Mouse (Mus musculus) inflammation-experienced regulatory T-cells, adult 6 months (primary cell): ENCODE measurements around the gene Camta2. TPM values are rescaled to one million over a fixed set of nuclear protein-coding genes. Genes with fewer than 3 reads are reported as not detected.

Experiments used
- ATAC-seq: one replicate; pipeline ENCODE4 v1.8.0; 2017
- polyA plus RNA-seq, 3 experiments: library from polyadenylated mRNA; unstranded; fragments of 100-300 nt; shearing (Covaris generic); gene quantifications; one replicate each; pipeline ENCODE4 v1.2.1; 2017

Gene Camta2
- polyA plus RNA-seq = 10 to 100 TPM; 11.5 to 17.1 (median 12.8) TPM

DNA sequence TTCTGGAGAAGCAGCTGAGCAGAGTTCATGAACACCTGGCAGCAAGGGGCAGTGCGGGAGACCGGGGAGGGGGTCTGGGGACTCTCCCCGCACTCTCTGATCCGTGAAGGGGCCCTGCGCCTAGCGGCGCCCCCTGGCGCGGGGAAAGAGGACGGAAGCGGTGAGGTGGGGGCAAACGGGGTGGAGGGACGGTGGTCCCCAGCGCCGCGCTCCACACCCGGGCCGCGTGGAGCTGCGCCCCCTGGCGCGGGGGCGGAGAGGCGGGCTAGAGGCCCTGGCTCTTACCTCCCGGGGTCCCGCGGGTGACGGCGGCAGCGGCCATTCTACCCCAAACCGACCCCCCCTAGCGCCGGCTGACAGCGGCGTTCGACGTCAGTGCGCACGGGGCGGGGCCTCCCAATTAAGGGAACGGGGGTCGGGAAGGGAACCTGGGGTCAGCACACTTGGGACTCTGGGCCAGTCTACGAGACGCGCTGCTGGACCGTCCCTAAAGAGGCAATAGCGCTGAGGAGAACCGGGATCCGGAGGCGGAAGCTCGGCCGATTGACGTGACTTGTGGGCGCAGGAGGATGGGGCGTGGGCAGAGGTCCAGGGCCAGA, at the start of gene Camta2:
Gene Camta2 (minus strand): TSS at position 505 of the 599 bp plus-strand sequence.
- ATAC-seq = peak; percentile 80

DNA sequence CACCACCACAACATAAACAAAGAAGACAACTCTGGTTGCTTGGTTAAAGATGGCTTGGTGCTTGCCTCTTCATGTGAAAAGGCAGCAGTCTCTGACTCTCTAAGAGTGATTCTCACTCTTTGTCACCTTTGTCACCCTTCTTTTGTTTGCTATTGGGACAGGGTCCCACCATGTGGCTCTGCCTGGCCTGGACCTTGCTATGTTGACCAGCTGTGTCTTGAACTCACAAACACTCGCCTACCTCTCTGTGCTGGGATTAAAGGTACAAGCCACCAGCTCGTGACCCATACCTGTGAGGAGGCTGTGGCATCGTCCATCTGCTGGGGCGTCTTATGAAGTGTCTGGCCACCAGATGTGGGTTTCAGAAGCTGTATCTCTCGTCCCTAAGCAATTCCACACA, 45.4 kb upstream of the Camta2 start:
- ATAC-seq = no peak

GRCm38 (mm10) chr11:70731178-70731577, 43.3 kb upstream of the Camta2 start:
- ATAC-seq = no peak

DNA sequence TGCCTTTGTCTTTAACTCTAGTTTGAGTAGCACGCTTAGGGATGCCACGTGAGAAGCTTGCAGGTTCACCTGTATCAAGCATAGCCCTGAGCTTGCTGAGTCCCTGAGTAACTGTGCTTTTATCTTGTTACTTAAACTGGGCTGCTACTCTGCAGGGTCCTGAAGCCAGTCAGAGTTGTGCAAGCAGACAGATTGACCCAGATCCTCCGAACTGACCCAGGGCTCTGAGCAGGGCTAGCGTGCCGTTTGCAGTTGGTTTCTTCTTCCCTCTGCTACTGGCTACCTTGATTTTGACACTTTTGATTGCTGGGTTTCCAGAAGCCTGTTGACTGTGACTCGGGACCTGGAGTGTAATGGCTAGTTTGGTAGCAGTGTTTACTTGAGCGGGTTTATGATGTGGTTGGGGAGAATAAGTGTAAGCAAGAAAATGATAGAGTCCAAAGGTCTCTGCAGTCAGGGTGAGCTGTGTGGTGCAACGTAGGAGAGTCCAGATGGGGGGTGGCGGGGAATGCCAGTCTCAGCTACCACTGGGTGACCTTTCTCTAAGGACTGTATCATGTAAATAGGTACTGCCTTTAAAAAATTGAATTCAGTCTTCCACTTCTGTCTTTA, 42.6 kb upstream of the Camta2 start:
- no peak for ATAC-seq

DNA sequence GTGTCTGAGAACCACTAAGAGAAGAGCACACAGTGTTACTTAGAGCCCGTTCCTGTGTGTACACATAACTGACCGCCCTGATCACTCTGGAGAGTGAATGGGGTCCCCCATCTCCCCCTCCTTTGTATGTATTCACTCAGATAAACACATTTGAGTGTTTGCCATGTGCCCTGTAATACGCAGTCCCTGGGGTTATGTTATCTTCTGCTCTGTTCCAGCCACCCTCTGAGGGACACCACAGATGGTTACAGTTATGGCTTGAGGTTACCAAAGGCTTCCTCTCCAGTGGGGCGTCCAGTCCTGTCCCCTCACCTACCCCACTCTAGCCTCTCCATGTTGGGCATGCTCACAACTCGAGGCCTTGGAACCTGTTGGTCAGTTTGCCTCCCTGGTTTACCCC, 39.5 kb upstream of the Camta2 start:
- no peak for ATAC-seq

- ATAC-seq = no peak
Observed at GRCm38 (mm10) chr11:70726585-70726984, 38.7 kb upstream of the Camta2 start.

DNA sequence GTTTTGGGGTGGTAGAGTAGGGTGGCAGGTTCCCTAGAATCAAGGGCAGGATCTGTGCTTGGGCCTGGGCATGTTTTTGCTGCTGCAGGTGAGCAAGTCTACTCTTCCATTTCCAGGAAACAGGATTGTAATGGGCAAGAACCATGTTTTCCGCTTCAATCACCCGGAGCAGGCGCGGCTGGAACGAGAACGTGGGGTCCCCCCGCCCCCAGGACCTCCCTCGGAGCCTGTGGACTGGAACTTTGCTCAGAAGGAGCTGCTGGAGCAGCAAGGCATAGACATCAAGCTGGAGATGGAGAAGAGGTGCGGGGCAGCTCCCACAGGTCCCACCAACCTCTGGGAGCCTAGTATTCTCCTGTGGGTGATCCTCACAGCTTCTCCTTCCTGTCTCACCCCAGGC, 36.8 kb upstream of the Camta2 start:
- ATAC-seq = no peak

- ATAC-seq = no peak
Observed at GRCm38 (mm10) chr11:70721072-70721471, 33.2 kb upstream of the Camta2 start.

DNA sequence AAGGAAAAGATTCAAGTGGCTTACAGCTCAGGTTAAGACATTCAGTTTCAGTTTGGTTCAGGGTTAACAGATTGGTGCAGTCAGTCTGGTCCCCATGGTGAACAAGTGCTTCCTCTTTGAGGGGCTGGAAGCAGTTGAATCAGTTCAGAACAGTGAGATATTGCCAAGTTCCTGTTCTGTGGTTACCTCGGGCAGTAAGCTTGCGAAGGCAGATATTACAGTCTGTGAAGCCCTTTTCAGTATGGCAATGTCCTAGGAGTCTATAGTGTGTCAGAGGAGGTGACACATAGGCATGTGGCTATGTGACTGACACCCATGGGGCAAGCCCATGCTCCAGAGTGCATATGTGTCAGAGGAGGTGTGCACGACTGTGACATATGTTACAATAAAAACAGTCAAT, 32.7 kb upstream of the Camta2 start:
- ATAC-seq = no peak

DNA sequence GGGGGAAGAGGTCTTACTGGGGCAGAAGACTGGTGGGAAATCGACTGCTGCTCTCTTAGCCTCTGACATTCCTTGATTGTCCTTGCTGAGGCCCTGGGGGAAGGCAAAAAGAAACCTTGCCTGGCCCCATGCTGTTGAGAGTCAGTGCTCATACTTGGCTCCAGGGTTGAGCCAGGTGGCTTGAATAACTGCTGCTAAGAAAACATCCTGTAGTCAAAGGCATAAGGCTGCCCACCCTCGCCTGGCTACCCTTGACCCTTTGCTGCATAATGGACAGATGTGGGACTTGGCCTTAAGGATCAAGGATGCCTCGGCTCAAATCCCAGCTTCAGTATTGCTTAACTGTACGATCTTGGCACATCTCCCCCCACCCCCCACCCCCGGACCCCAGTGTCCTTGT, 30.6 kb upstream of the Camta2 start:
- no peak for ATAC-seq

- no peak for ATAC-seq
Observed at GRCm38 (mm10) chr11:70715832-70716231, 27.9 kb upstream of the Camta2 start.

DNA sequence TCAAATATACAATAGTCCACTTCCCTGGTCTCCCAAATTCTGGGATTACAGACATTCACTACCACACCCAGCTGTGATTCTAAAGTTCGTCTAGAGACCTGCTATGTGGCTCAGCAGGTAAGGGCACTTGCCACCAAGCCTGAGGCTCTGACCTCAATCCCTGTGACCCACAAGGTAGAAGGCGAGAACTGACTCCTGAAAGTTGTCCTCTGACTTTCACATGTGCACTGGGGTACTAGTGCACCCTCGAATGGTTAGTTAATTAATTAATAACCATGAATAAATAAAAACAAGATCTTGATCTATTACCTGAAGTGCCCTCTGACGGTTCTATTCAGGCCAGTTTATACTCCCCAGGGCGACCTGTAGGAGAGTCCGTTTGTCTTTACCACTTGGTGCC, 25.3 kb upstream of the Camta2 start:
- no peak for ATAC-seq

DNA sequence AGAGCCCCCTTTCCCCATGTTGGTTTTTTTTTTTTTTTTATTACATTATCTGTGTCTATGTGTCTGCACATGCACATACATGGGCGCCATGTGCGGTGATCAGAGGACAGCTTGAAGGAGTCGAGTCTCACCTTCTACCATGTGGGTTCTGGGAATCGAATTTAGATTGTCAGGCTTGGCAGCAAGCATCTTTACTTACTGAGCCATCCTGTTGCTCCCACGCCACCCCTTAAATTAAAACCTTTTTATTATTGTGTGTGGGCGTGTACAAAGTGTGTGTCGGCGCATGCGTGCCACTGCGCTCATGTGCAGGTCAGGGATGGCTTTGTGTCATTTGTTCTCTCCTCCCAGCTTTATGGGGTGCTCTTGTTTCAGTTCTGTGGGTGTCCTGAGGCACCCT, 23.1 kb upstream of the Camta2 start:
- no peak for ATAC-seq

DNA sequence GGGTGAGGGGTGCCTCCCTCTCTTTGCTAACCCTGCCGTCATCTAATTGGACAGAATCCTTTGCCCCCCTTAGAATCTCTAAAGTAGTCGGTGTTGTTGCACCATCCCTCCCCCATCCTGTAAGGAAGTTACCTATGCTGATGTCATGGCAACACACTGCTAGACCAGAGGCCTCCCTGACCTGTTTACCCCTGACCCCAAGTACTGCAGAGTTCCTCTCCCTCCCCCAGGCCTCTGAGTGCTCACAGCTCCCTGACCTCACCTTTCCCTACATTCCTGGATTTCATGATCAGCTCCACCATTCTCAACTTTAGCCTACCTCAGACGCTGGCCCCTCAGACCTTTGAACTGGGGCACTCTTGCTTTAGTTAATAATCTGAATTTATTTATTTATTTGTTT, 18.2 kb upstream of the Camta2 start:
- no peak for ATAC-seq

DNA sequence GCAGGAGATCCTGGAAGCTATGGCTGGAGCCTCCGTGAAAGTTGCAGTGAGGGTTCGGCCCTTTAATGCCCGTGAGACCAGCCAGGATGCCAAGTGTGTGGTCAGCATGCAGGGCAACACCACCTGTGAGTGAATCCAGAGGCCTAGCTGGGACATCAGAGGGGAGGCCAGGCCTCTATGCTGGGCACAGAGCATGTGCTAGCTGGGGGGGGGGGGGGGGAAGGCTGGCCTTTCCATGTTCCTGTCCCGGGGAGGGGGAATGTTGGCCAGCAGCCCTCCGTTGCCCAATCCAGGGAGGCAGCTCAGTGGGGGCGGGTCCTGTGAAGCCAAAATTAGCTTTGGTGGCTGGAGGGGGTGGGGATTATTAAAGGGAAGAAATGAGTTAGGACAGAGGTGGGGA, 14.9 kb upstream of the Camta2 start:
- no peak for ATAC-seq

GRCm38 (mm10) chr11:70701984-70702733, 14.3 kb upstream of the Camta2 start:
- ATAC-seq = no peak

- ATAC-seq = no peak
Observed at GRCm38 (mm10) chr11:70701221-70701955, 13.5 kb upstream of the Camta2 start.

- peak; percentile 26 for ATAC-seq
Observed at GRCm38 (mm10) chr11:70700613-70701012, 12.7 kb upstream of the Camta2 start.

DNA sequence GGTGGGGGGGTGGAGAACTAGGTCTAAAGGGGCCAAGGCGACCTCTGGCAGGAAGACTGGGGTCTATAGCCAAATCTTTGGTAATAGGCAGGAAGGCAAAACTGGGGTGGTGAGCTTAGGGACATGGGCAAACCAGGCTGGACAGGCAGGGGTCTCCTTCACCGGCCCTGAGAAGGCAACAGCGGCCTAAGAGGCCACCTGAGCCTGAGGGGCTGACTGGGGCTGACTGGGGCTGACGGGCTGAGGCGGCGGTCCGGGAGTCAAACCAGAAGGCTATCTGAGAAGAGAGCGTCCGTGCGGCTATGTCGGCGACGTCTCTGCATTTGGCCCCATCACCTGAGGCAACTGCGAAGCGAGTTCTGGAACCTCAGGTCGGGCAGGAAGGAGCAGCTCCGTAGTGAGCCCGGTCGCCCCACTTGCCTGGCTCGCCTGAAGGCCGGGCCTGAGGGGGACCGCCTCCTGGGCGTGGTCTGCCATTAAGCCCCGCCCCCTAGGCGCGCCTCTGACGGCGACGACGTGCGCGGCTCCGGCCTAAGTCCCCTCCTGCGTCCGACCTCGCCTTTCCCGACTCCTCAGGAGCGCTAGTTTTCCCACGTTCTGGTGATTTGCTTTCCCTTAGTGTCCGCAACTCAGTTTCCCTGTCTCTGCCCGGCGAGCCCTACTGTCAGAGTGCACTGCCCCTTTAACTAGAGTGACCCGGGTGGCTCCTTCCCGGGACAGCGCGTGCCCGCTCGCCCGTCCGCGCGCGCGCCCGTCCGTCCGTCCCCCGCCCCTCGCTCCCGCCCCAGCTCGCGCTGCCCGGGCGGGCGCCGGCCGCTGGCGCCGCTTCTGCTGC, 12.0 kb upstream of the Camta2 start, which contains the start of the genes Inca1 and Kif1c:
Gene Inca1 (minus strand): TSS at position 434 of the 835 bp plus-strand sequence.
Gene Kif1c (plus strand): TSS at position 827 of the 835 bp plus-strand sequence.
- peak; percentile 95 for ATAC-seq

DNA sequence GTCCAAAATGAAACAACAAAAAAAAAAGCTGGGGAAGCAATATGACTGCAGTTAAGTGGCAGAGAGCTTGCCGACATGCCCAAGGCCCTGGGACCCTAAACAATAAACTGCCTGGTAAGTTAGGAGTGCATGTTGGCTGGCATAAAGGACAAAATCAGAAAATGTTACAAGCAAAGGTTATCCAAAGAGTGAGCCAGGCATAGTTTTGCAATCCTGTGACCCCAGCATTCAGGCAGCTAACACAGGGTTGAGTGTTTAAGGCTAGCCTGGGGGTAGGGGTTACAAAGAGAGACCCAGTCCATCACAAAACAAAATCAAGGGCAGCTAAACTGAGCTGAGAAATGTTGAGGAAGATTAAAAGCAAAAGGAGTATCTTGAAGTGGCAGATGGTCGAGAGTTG, 11.1 kb upstream of the Camta2 start:
- ATAC-seq = no peak

DNA sequence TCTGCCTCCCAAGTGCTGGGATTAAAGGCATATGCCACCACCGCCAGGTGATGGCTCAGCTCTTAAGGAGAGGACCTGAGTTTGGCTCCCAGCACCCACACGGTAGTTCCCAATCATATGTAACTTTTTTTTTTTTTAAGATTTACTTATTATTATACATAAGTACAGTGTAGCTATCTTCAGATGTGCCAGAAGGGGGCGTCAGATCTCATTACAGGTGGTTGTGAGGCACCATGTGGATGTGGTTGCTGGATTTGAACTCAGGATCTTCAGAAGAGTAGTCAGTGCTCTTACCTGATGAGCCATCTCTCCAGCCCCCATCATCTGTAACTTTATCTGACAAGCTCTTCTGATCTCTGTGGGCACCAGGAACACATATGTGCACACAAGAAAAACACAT, 9.5 kb upstream of the Camta2 start:
- no peak for ATAC-seq

- no peak for ATAC-seq
Observed at GRCm38 (mm10) chr11:70693504-70693903, 5.6 kb upstream of the Camta2 start.
